Mouse (Mus musculus) heart, embryonic 11.5 days (tissue): Measurements from ENCODE around the gene Neurl4. TPM values are rescaled to one million over a fixed set of nuclear protein-coding genes. Genes with fewer than 3 reads are reported as not detected.

Experiments used
- ATAC-seq: fragments of 200-750 bp; cut with Nextera tagmentation; replicated peaks from 2 replicates; pipeline ENCODE4 v1.8.0; 2017; ENCODE audit warnings: moderate library complexity; ENCODE audit not compliant: insufficient number of reproducible peaks, low FRiP score, low TSS enrichment
- H3K27ac ChIP-seq: fragments of 300-500 bp; sonication (generic); 2 replicates; pipeline ENCODE4 v1.5.1; 2014; ENCODE audit warnings: mild to moderate bottlenecking, low read depth, low read length
- H3K27me3 ChIP-seq: fragments of 300-500 bp; sonication (generic); 2 replicates; pipeline ENCODE4 v1.6.1; 2014; ENCODE audit warnings: mild to moderate bottlenecking, low read length, mixed read lengths; ENCODE audit not compliant: control insufficient read depth, insufficient read depth
- H3K36me3 ChIP-seq: fragments of 300-500 bp; sonication (generic); 2 replicates; pipeline ENCODE4 v1.6.1; 2014; ENCODE audit warnings: mild to moderate bottlenecking, low read length, moderate library complexity, mixed read lengths; ENCODE audit not compliant: control insufficient read depth, insufficient read depth
- H3K4me1 ChIP-seq: fragments of 300-500 bp; sonication (generic); 2 replicates; pipeline ENCODE4 v1.6.1; 2014; ENCODE audit warnings: low read length; ENCODE audit not compliant: control insufficient read depth, insufficient read depth
- H3K4me2 ChIP-seq: fragments of 300-500 bp; sonication (generic); 2 replicates; pipeline ENCODE4 v1.6.1; 2014; ENCODE audit warnings: mild to moderate bottlenecking, moderate library complexity
- H3K4me3 ChIP-seq: fragments of 300-500 bp; sonication (generic); 2 replicates; pipeline ENCODE4 v1.5.1; 2014; ENCODE audit warnings: low read depth, low read length
- H3K9ac ChIP-seq: fragments of 300-500 bp; sonication (generic); 2 replicates; pipeline ENCODE4 v1.6.1; 2014; ENCODE audit warnings: mild to moderate bottlenecking, low read depth, low read length, moderate library complexity
- H3K9me3 ChIP-seq: fragments of 300-500 bp; sonication (generic); replicated peaks from 2 replicates; pipeline ENCODE4 v1.6.1; 2016; ENCODE audit warnings: low read length; ENCODE audit not compliant: control insufficient read depth
- WGBS: fragments of 180-500 bp; shearing (Covaris S2); extraction: QIAGEN DNeasy Blood & Tissue Kit; methylation state at CpG from one replicate; pipeline ENCODE4 v1.1.7; 2014; ENCODE audit not compliant: insufficient replicate concordance; 5-methylcytosine and 5-hydroxymethylcytosine counted together
- polyA plus RNA-seq: library from polyadenylated mRNA; unstranded; fragments of >200 nt; fragmentation: Nextera tagmentation; extraction: Ambion mirVana; gene quantifications from 2 replicates; pipeline ENCODE4 v1.2.1, GENCODE M21; 2014

Gene Neurl4
- polyA plus RNA-seq, 1 experiment from 2014 or later, result 9.3 TPM

GRCm38 (mm10) chr11:69884240-69884639 is 16.6 kb upstream of the Neurl4 start:
- no peak overlapping the region for H3K4me3 ChIP-seq
- no peaks in the 10 kb centered on the region for H3K27me3 ChIP-seq
- peak overlapping the region; percentile 27; the same call in 1 of the 2 replicates for H3K4me2 ChIP-seq
- no peak for ATAC-seq
- WGBS, result 60% methylated on average over 9 of the region's 9 CpGs
- no peaks in the 10 kb centered on the region for H3K36me3 ChIP-seq
- H3K9me3 ChIP-seq, result no peaks in the 10 kb centered on the region
- peak overlapping the region; percentile 35; the same call in 1 of the 2 replicates for H3K27ac ChIP-seq
- peaks cover 32% of the 10 kb centered on the region for H3K4me1 ChIP-seq
- 0 out of 2 replicates have a peak overlapping the region, but pooled peaks have one; percentile 40 for H3K9ac ChIP-seq

GRCm38 (mm10) chr11:69884663-69885062 is 16.2 kb upstream of the Neurl4 start:
- H3K9ac ChIP-seq, result peak overlapping the region; percentile 40; the same call in 1 of the 2 replicates
- no peaks in the 10 kb centered on the region for H3K27me3 ChIP-seq
- H3K9me3 ChIP-seq, result no peaks in the 10 kb centered on the region
- H3K4me1 ChIP-seq, result peaks cover 30% of the 10 kb centered on the region
- ATAC-seq, result no peak
- no peak overlapping the region for H3K4me3 ChIP-seq
- H3K4me2 ChIP-seq, result peak overlapping the region; percentile 27; the same call in 1 of the 2 replicates
- 77% methylated on average over 8 of the region's 8 CpGs for WGBS
- no peaks in the 10 kb centered on the region for H3K36me3 ChIP-seq
- peak overlapping the region; percentile 35; the same call in 1 of the 2 replicates for H3K27ac ChIP-seq

- H3K4me1 ChIP-seq, result peaks cover 38% of the 10 kb centered on the region
- H3K9me3 ChIP-seq, result no peaks in the 10 kb centered on the region
- no peaks in the 10 kb centered on the region for H3K27me3 ChIP-seq
- H3K36me3 ChIP-seq, result no peaks in the 10 kb centered on the region
- 45% methylated on average over 8 of the region's 8 CpGs for WGBS
- no peak overlapping the region for H3K4me3 ChIP-seq
- H3K4me2 ChIP-seq, result peak overlapping the region; percentile 40
- H3K9ac ChIP-seq, result 0 out of 2 replicates have a peak overlapping the region, but pooled peaks have one; percentile 22
- H3K27ac ChIP-seq, result peak overlapping the region; percentile 88
- peak; percentile 73; the same call in 1 of the 2 replicates for ATAC-seq
Observed at GRCm38 (mm10) chr11:69886907-69887635, 13.8 kb upstream of the Neurl4 start.

GRCm38 (mm10) chr11:69891482-69891881 is 9.4 kb upstream of the Neurl4 start:
- 39% methylated on average over 4 of the region's 4 CpGs for WGBS
- no peak overlapping the region for H3K4me3 ChIP-seq
- no peak for ATAC-seq

GRCm38 (mm10) chr11:69894671-69895070 is 6.2 kb upstream of the Neurl4 start:
- Histone ChIP-seq H3K4me2 (no peak overlapping the region), H3K9me3 (no peaks in the 10 kb centered on the region), H3K27ac (0 out of 2 replicates have a peak overlapping the region, but pooled peaks have one; percentile 2), H3K4me1 (peaks cover 34% of the 10 kb centered on the region), H3K27me3 (no peaks in the 10 kb centered on the region), H3K4me3 (no peak overlapping the region), H3K9ac (no peak overlapping the region), H3K36me3 (no peaks in the 10 kb centered on the region)
- WGBS, result 71% methylated on average over 5 of the region's 5 CpGs
- no peak for ATAC-seq

More at GRCm38 (mm10) chr11:69891482-69891881, 9.4 kb upstream of the Neurl4 start:
- H3K4me2 ChIP-seq, result 0 out of 2 replicates have a peak overlapping the region, but pooled peaks have one; percentile 6
- peaks cover 24% of the 10 kb centered on the region for H3K4me1 ChIP-seq
- no peak overlapping the region for H3K9ac ChIP-seq
- H3K27ac ChIP-seq, result no peak overlapping the region
- H3K9me3 ChIP-seq, result no peaks in the 10 kb centered on the region
- no peaks in the 10 kb centered on the region for H3K36me3 ChIP-seq
- H3K27me3 ChIP-seq, result no peaks in the 10 kb centered on the region

- H3K36me3 ChIP-seq, result no peaks in the 10 kb centered on the region
- H3K9me3 ChIP-seq, result no peaks in the 10 kb centered on the region
- H3K4me1 ChIP-seq, result peaks cover 31% of the 10 kb centered on the region
- 0 out of 2 replicates have a peak within 1 kb of the TSS, but pooled peaks have one; percentile 2 for H3K27ac ChIP-seq
- H3K4me2 ChIP-seq, result no peak within 1 kb of the TSS
- H3K27me3 ChIP-seq, result no peaks in the 10 kb centered on the region
- no peak for ATAC-seq
- 68% methylated on average over 4 of the region's 4 CpGs for WGBS
- H3K9ac ChIP-seq, result no peak within 1 kb of the TSS
- no peak within 1 kb of the TSS for H3K4me3 ChIP-seq
Observed at GRCm38 (mm10) chr11:69895291-69895690, 5.6 kb upstream of the Neurl4 start, which contains the start of gene Acap1. TSS of gene Acap1 (minus strand) at chr11:69895539.

DNA sequence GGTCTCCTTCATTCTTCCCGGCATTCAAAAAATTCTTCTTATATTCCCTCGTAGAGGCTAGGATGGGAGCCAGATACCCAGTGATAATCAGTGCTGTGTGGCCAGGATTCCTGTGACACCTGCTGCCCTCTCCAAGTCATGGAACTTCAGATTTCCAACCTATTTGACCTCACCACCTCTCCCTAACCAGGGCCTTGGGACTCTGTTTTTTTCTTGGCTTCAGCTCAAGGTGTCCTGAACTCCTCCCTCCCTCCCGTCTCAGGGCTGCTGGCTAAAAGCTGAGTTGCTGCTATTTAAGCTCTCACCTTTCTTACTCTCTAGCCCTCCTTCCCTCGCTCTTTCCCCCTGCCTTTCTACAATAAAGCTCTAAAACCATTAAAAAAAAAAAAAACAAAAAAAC is 1.0 kb upstream of the Neurl4 start:
- no peak for ATAC-seq
- Histone ChIP-seq H3K4me1 (peaks cover 27% of the 10 kb centered on the region), H3K9ac (peak overlapping the region; percentile 88), H3K36me3 (peaks cover 10% of the 10 kb centered on the region), H3K4me3 (peak overlapping the region; percentile 96; the same call in 1 of the 2 replicates), H3K9me3 (no peaks in the 10 kb centered on the region), H3K27ac (no peak overlapping the region), H3K4me2 (peak overlapping the region; percentile 93), H3K27me3 (no peaks in the 10 kb centered on the region)
- WGBS, result 26% methylated on average over 4 of the region's 4 CpGs

GRCm38 (mm10) chr11:69901406-69901846 is 554 bp downstream of the Neurl4 start:
- H3K27me3 ChIP-seq, result no peaks in the 10 kb centered on the region
- H3K4me3 ChIP-seq, result peak overlapping the region; percentile 96
- H3K9ac ChIP-seq, result peak overlapping the region; percentile 88
- peak overlapping the region; percentile 93 for H3K4me2 ChIP-seq
- H3K4me1 ChIP-seq, result peaks cover 27% of the 10 kb centered on the region
- peaks cover 17% of the 10 kb centered on the region for H3K36me3 ChIP-seq
- WGBS, result under 1% methylated on average over 42 of the region's 42 CpGs
- peak; percentile 67 for ATAC-seq
- peak overlapping the region; percentile 99 for H3K27ac ChIP-seq
- H3K9me3 ChIP-seq, result no peaks in the 10 kb centered on the region
